Mouse (Mus musculus) frontal cortex, postnatal 14 days (tissue): ENCODE data around the gene Stk38l.
"Not testable (repeated sequence)": the region's sequence is repeated elsewhere in the genome, so short reads cannot be mapped to it uniquely, and the experiment has no call there.

ENCODE experiments used
- DNase-seq, 2 experiments: peaks; one replicate each; pipeline ENCODE4 v3.0.0; 2022; ENCODE audit warnings: low spot score in 2 of 2

Stk38l gene

GRCm38 (mm10) chr6:146770005-146770745, 45.4 kb downstream of the Stk38l start:
- DNase-seq: no peak

DNA sequence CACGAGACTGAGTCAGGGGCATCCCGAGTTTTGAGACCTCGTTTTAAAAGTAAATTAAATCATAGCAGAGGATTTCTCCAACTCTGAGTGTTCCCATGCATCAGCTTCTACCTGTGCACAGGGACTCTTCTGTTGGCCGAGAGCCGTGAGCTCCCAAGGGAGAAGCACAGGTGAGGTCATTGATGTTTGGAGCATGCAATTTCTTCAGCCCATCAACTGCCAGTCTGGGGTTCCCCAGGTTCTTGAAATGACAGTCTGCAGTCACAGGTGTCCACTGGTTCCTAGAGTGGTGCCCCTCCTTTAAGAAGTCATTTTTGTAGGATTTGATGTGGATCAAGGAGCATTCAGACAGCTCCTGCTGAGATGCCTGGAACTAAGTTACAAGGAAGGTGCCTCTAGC, 46.0 kb downstream of the Stk38l start:
- DNase-seq: no peak

DNA sequence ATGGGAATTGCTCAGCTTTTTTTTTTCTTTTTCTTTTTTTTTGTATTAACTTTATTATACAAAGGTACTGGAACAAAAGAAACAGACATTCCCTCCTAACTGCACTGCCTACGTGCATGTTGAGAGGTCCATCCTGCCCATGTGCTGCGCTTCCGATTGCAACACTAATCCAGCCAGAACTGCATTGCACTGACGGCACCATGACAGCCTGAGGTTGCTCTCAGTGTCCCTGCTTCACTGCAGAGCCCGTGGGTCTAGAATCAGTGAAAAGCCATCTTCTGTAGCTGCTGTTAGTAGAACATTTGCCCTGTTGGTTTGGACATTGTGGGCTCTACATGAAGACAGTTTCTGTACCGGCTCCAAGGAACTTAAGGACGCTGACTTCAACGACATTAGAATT, 51.1 kb downstream of the Stk38l start:
- not testable (repeated sequence) for DNase-seq

GRCm38 (mm10) chr6:146776610-146777389, 52.0 kb downstream of the Stk38l start:
- no peak for DNase-seq

DNA sequence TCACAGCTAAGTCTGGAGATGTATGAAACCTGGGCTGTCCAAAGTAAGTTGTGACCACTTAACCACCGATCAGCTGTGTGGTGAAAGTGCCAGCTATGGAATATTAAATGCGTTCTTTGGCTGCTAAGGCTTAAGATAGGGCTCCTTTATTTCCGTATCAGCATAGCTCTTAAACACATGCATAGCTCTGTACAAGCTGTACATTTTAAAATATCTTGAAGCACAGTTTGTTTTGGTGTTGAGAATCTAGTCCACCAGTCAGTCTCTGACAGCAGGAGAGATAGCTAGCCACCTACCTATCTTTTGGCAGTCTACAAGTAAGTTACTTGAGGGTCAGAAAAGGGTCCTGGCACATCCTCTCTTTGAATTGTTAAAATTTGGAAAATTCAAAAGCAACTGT, 53.3 kb downstream of the Stk38l start:
- no peak for DNase-seq

GRCm38 (mm10) chr6:146781566-146781965, 56.8 kb downstream of the Stk38l start:
- no peak for DNase-seq

DNA sequence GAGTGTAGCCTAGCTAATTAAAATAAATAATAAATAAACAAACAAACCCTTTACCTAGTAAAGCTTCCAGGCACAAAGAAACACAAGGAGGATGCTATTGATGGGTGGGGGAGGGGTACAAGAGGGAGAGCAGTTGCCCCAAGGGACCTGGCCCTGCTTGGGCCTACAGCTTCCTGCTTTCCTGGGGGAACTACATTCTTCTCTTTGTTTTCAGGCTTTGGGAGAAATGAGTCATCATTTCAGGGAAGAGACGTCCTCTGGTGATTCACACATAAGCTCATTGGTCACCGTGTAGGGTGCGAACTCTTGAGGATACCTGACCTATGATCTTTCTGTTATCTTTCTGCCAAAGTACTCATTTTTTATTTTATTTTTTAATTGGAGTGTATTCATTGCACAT, 68.7 kb downstream of the Stk38l start:
- no peak for DNase-seq

GRCm38 (mm10) chr6:146795166-146795923, 70.5 kb downstream of the Stk38l start:
- no peak for DNase-seq

GRCm38 (mm10) chr6:146795924-146796545, 71.2 kb downstream of the Stk38l start, which contains the start of gene Arntl2:
TSS of gene Arntl2 (plus strand) at chr6:146796055.
- DNase-seq: peak; percentile 20 to 63

DNA sequence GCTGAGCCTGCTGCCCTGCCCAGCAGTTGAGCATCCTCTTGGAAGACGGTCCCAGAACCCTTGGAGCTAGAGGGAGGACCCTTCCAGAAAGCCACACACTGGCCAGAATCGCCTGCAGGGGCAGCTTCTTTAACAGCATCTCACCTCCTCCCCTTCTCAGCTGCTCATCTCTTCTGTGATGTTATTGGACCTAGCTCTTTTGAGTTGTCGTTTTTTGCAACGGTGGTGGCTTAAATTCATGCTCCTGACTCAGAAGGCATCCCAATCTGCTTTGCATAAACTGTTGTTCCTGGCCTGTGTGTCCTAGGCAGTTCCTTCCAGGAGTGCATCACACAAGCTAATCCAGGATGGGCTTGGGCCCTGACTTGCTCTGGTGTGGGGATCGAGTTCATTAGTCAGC, 72.7 kb downstream of the Stk38l start:
- DNase-seq: no peak

- DNase-seq: no peak
Measured at GRCm38 (mm10) chr6:146809991-146810390, 85.2 kb downstream of the Stk38l start.

DNA sequence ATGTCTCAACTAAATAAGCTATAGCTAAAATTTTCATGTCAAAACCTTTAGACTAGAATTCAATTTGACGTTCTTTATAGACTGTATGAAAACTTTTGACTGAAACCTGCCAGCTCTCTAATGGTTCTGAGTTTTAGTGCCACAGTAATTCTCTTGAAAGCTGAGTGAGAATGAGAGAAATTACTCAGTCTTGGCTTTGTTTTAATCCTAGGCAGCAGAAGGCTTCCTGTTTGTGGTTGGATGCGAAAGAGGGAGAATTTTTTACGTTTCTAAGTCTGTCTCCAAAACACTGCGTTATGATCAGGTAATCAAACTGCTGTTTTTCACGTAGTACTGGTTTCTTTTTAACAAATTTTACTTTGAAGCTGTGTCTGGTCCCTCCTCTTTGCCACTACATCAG, 88.2 kb downstream of the Stk38l start:
- DNase-seq: no peak

- no peak for DNase-seq
Measured at GRCm38 (mm10) chr6:146820177-146820965, 95.6 kb downstream of the Stk38l start.

GRCm38 (mm10) chr6:146821958-146822357, 97.2 kb downstream of the Stk38l start:
- no peak for DNase-seq

GRCm38 (mm10) chr6:146824727-146825486, 100.1 kb downstream of the Stk38l start:
- peak in 1 of 2 experiments; percentile 53 for DNase-seq

- DNase-seq: no peak
Measured at GRCm38 (mm10) chr6:146825487-146825773, 100.6 kb downstream of the Stk38l start.
